Mouse (Mus musculus) lung, adult 2 months (tissue): ENCODE data around the gene Tigd2.

Source experiments
- CTCF ChIP-seq: fragments of 200-500 bp; IDR thresholded peaks from 2 replicates; pipeline ENCODE4 v1.5.1; 2011; ENCODE audit warnings: mild to moderate bottlenecking, low read length, control low read depth; ENCODE audit not compliant: insufficient read depth
- POLR2A ChIP-seq: fragments of 200-500 bp; IDR thresholded peaks from 2 replicates; pipeline ENCODE4 v1.6.1; 2011; ENCODE audit warnings: low read depth, mild to moderate bottlenecking, control low read depth, low read length, borderline replicate concordance; ENCODE audit errors: extremely low read depth

GRCm38 (mm10) chr6:59233191-59233590 is 24.5 kb downstream of the Tigd2 start:
- TF ChIP-seq CTCF = no peak
- TF ChIP-seq POLR2A = no peak
